In the genomic region with DNA sequence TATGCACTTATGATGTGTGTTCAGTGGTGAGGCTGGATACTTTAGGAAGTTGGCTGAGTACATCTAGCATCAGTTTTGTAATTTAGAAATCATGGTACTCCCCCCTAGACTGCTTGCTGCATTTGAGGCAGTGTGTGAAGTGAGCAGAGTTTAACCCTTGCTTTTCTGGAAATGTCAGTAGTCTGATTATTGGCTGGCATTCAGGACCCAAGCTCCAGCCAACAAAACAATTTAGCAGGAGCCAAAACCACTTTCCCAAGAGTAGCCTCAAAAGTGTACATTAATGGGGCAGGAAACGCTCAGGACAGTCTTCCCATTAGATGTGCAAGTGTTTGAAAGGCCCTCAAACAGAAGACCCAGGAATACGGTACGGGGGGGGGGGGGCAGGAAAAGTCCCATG, we compare ENCODE assay signal across 18 mouse cellular contexts.
"Had no signal": no experiment of that assay in that cellular context is flagged by ENCODE, and none has a peak within 500 bp of the region (broad histone marks: within the 10 kb centered on the region; RNA-seq: fewer than 3 reads in every experiment).

No protein-coding gene starts in this region.

- H3K9ac ChIP-seq: lung, embryonic 15.5 days; neural tube, embryonic 13.5 days; neural tube, embryonic 15.5 days had no signal

- DNase-seq: lung, adult 18-20 months; lung, postnatal 4 days; midbrain, embryonic 14.5 days; retina, postnatal 1 day; right cerebral cortex, adult 18-20 months; right cerebral cortex, postnatal 25 days; right cerebral cortex, postnatal 4 days; spleen, adult 18-20 months; thymus, adult 18-20 months; thymus, postnatal 14 days; thymus, postnatal 36 days had no signal

- ATAC-seq: lung, postnatal 0 days; midbrain, embryonic 16.5 days had no signal

- H3K4me3 ChIP-seq: lung, embryonic 15.5 days; midbrain, embryonic 10.5 days; myocyte; neural tube, embryonic 13.5 days; neural tube, embryonic 15.5 days had no signal

- H3K9me3 ChIP-seq: lung, embryonic 15.5 days; midbrain, embryonic 10.5 days; neural tube, embryonic 13.5 days; neural tube, embryonic 15.5 days had no signal

- H3K4me2 ChIP-seq: lung, embryonic 15.5 days; neural tube, embryonic 13.5 days; neural tube, embryonic 15.5 days had no signal

- H3K36me3 ChIP-seq: lung, embryonic 15.5 days; midbrain, embryonic 10.5 days; neural tube, embryonic 13.5 days; neural tube, embryonic 15.5 days had no signal

- H3K27ac ChIP-seq: lung, embryonic 15.5 days; midbrain, embryonic 10.5 days; neural tube, embryonic 13.5 days; neural tube, embryonic 15.5 days had no signal

- H3K27me3 ChIP-seq: lung, embryonic 15.5 days; neural tube, embryonic 13.5 days; neural tube, embryonic 15.5 days had no signal
